Mouse (Mus musculus) C2C12 (cell line): ENCODE results near the gene Aste1.

ENCODE experiments used
- CEBPB ChIP-seq: IDR thresholded peaks from one replicate; pipeline ENCODE4 v1.6.1; 2011; ENCODE audit warnings: low read depth, mild to moderate bottlenecking, control low read depth, moderate library complexity
- CTCF ChIP-seq: IDR thresholded peaks from one replicate; pipeline ENCODE4 v1.5.1; 2011; ENCODE audit not compliant: control insufficient read depth, insufficient read depth, insufficient read length
- MYOD1 ChIP-seq: IDR thresholded peaks from one replicate; pipeline ENCODE4 v1.6.1; 2011; ENCODE audit warnings: low read depth; ENCODE audit not compliant: control insufficient read depth, insufficient read length
- MYOG ChIP-seq: IDR thresholded peaks from one replicate; pipeline ENCODE4 v1.6.1; 2011; ENCODE audit not compliant: control insufficient read depth, insufficient read length; ENCODE audit errors: extremely low read depth

DNA sequence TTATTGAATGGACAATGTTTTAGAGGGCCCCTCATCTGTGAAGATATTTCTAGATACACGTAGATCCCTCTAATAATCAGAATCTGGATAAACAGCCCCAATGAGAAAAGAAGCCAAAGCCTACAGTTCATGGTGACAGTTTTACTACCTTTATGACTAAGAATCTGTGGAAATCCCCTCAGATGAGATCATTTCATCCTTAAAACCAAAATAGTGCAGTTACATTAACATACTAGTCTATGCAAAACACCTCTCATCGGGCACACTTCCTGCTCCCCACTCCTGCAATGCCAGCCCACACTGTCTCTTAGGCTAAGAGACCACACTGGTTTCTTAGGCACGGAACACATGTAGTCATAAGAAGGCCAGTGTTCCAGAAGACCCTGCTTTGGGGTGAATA lies 26.6 kb upstream of the Aste1 start:
- no peak for TF ChIP-seq CTCF
- TF ChIP-seq MYOD1: no peak
- TF ChIP-seq MYOG: no peak
- TF ChIP-seq CEBPB: no peak
